Mouse (Mus musculus): ENCODE data around the gene Rhpn2. TPM values are rescaled to one million over a fixed set of nuclear protein-coding genes. Genes with fewer than 3 reads are reported as not detected.

The Rhpn2 gene
- polyA plus RNA-seq (2014; fragmentation: Nextera tagmentation; extraction: Ambion mirVana): 3.0 and 3.6 TPM in 2 replicates

DNA sequence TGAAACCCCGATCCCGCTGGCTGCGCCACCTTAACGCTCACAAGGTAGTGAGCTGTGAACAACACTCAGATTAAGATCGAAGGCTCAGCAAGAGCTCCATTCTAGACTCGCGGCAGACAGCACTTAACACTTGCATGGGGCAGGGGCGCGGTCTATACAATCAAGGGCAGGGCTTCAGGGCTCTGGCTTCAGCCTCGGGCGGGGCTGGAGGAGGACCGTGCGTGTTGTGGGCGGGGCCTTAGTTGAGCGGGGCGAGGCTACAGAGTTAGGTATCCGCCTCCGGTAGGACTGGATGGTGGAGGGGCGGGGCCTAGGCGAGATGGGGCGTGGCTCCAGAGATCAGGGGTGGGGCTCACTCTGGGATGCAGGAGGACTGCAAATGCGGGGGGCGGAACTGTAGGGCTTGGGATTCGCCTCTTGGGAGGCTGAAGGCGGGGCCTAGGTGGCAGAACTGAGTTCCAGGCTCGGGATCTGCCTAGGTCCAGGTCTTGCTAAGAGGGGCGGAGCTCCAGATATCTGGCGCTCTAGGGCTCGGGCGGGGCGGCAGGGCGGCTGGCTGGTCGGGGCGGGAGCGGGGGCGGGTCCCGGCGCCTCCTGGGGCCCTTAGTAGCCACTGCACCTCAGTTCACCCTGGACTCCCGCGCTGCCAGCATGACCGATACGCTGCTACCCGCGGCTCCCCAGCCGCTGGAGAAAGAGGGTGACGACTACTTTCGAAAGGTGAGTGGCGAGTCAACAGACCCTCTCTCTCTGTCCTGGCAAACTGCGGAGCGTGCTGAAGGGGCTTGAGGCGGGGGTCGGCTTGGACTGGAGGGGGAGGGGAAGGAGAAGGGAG lies at the start of gene Rhpn2:
TSS of gene Rhpn2 (plus strand) at position 479 of the 835 bp plus-strand sequence.
- WGBS: under 1% methylated on average over 52 of the region's 52 CpGs
- peak within 1 kb of the TSS; percentile 65 for H3K9ac ChIP-seq

DNA sequence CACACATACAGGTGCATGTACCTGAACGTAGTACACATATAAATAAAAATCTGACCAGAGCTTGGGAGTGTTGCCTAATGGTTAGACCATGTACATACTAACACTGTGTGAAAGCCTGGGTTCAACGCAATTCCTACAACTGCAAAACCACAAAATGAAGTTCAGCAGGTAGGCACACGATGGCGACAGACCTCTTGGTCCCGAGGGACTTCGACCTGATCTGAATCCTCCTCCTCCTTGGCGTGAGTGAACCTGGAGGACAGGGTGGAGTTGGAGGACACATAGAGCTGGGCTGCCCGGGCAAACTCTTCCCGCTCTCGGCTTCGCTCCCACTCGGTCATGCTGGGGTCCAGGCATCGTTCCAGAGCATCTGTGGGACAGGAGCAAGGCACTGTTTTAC lies 40.5 kb upstream of the Rhpn2 start:
- TF ChIP-seq CTCF (IDR thresholded peaks at IDR 0.05; ENCODE audit: low read depth): no peak
- Histone ChIP-seq H3K4me1 (ENCODE audit: insufficient read depth) (no peaks in the 10 kb centered on the region), H3K9ac (no peak overlapping the region), H3K27me3 (ENCODE audit: insufficient read depth, low read length) (no peaks in the 10 kb centered on the region), H3K4me2 (no peak overlapping the region), H3K4me3 (ENCODE audit: low read depth, low read length) (no peak overlapping the region), H3K27ac (ENCODE audit: low read depth) (no peak overlapping the region), H3K9me3 (ENCODE audit: low read depth, low read length) (no peaks in the 10 kb centered on the region), H3K36me3 (ENCODE audit: insufficient read depth) (peaks cover 75% of the 10 kb centered on the region)
- WGBS: 89% methylated on average over 13 of the region's 13 CpGs
- DNase-seq: no peak
- ATAC-seq (ENCODE audit: insufficient read depth): no peak

More for the DNA sequence above, at the start of gene Rhpn2:
- no peaks in the 10 kb centered on the region for H3K36me3 ChIP-seq (ENCODE audit: insufficient read depth)
- DNase-seq (peak; percentile 99), ATAC-seq (ENCODE audit: insufficient read depth) (peak; percentile 99)
- TF ChIP-seq CTCF (IDR thresholded peaks at IDR 0.05; ENCODE audit: low read depth): no peak
- H3K27ac ChIP-seq (ENCODE audit: low read depth): peak within 1 kb of the TSS; percentile 42; the same call in 1 of the 2 replicates
- peaks cover 22% of the 10 kb centered on the region for H3K27me3 ChIP-seq (ENCODE audit: insufficient read depth, low read length)
- no peaks in the 10 kb centered on the region for H3K9me3 ChIP-seq (ENCODE audit: low read depth, low read length)
- peak within 1 kb of the TSS; percentile 96 for H3K4me2 ChIP-seq
- H3K4me1 ChIP-seq (ENCODE audit: insufficient read depth): no peaks in the 10 kb centered on the region
- H3K4me3 ChIP-seq (ENCODE audit: low read depth, low read length): peak within 1 kb of the TSS; percentile 56

DNA sequence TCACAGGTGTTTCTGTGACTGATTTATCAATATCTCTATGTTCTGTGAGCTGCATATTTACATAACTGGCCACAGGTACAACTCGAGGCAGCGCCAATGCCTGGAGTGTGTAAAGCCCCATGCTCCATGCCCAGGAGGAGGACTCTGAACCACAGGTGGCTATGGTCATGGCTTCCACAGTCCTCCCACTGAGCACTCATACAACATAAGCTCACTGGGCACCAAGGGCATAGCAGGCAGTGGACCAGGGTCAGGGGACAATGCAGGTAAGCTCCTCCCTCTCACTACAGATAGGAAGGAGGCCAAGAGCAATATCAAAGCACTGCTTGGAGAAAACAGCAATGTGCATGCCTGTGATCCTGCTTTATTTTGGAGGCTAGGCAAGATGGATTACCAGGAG lies 38.3 kb upstream of the Rhpn2 start:
- H3K4me1 ChIP-seq (ENCODE audit: insufficient read depth): no peaks in the 10 kb centered on the region
- no peak for DNase-seq
- H3K9ac ChIP-seq: no peak overlapping the region
- peaks cover 64% of the 10 kb centered on the region for H3K36me3 ChIP-seq (ENCODE audit: insufficient read depth)
- H3K4me2 ChIP-seq: no peak overlapping the region
- H3K27me3 ChIP-seq (ENCODE audit: insufficient read depth, low read length): no peaks in the 10 kb centered on the region
- no peaks in the 10 kb centered on the region for H3K9me3 ChIP-seq (ENCODE audit: low read depth, low read length)
- ATAC-seq (ENCODE audit: insufficient read depth): no peak
- WGBS: 87% methylated on average over 2 of the region's 2 CpGs
- no peak overlapping the region for H3K4me3 ChIP-seq (ENCODE audit: low read depth, low read length)
- no peak for TF ChIP-seq CTCF (IDR thresholded peaks at IDR 0.05; ENCODE audit: low read depth)
- H3K27ac ChIP-seq (ENCODE audit: low read depth): no peak overlapping the region

DNA sequence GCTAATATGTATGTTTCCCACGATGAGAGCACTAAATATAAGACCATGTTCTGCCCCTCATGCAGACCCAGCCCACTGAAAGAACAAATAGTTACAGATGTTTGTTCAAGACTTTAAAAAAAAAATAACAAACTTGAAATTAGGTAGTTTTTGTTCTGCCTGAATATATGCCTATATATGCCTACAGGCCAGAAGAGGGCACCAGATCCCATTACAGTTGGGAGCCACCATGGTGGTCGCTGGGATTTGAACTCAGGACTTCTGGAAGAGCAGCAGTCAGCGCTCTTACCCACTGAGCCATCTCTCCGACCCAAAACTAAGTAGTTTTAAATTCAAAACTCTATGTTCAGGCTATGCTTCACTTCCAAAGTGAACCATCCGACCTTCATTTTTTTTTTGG lies 36.1 kb upstream of the Rhpn2 start:
- Histone ChIP-seq H3K36me3 (ENCODE audit: insufficient read depth) (peaks cover 63% of the 10 kb centered on the region), H3K4me3 (ENCODE audit: low read depth, low read length) (no peak overlapping the region), H3K4me1 (ENCODE audit: insufficient read depth) (no peaks in the 10 kb centered on the region), H3K9ac (no peak overlapping the region), H3K4me2 (no peak overlapping the region), H3K27me3 (ENCODE audit: insufficient read depth, low read length) (no peaks in the 10 kb centered on the region), H3K9me3 (ENCODE audit: low read depth, low read length) (no peaks in the 10 kb centered on the region), H3K27ac (ENCODE audit: low read depth) (no peak overlapping the region)
- TF ChIP-seq CTCF (IDR thresholded peaks at IDR 0.05; ENCODE audit: low read depth): peak; percentile 29; the same call in 1 of the 2 replicates
- WGBS: 88% methylated on average over 5 of the region's 5 CpGs
- no peak for ATAC-seq (ENCODE audit: insufficient read depth)
- no peak for DNase-seq

DNA sequence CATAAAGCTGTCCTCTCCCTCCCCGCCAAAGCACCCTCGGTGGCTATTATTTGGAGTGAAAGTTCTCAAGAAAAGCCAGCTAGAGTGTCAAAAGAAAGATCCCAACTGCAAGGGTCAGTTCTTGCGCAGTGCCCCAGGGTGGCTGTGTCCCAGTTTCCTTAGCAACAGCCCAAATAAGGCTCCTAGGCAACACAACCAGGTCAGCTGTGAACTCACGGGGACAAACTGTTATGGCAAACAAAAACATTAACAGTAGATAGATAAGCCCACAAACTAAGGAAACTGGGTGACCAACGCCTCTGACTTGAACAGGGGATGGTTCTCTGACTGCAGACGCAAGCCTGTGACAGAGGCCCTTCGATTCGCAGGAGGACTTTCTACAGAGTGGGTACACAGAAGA lies 34.3 kb upstream of the Rhpn2 start:
- 61% methylated on average over 8 of the region's 8 CpGs for WGBS
- H3K36me3 ChIP-seq (ENCODE audit: insufficient read depth): peaks cover 56% of the 10 kb centered on the region

DNA sequence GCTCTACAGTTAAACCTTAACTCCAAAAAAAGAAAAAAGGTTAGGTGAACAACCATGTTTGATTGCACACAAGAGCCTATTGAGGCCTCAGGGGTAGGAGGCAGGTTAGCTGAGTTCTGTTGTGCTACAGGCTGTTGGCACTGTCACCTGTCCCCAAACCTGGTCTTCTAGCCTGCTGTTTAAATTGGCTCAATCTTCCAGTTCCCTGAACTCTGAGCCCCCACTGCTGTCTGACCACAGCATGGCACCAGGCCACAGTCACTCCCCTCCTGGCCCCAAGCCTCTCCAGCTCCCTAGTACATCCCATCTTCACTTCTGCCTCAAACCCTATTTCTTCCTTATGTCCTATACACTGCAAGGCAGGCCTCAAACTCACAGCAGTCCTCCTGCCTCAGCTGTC lies 33.2 kb upstream of the Rhpn2 start:
- Histone ChIP-seq H3K27me3 (ENCODE audit: insufficient read depth, low read length) (no peaks in the 10 kb centered on the region), H3K27ac (ENCODE audit: low read depth) (no peak overlapping the region), H3K9me3 (ENCODE audit: low read depth, low read length) (no peaks in the 10 kb centered on the region), H3K9ac (no peak overlapping the region), H3K4me2 (no peak overlapping the region), H3K4me1 (ENCODE audit: insufficient read depth) (no peaks in the 10 kb centered on the region), H3K4me3 (ENCODE audit: low read depth, low read length) (no peak overlapping the region), H3K36me3 (ENCODE audit: insufficient read depth) (peaks cover 57% of the 10 kb centered on the region)
- TF ChIP-seq CTCF (IDR thresholded peaks at IDR 0.05; ENCODE audit: low read depth): no peak
- DNase-seq (no peak), ATAC-seq (ENCODE audit: insufficient read depth) (no peak)

More for the DNA sequence above, 34.3 kb upstream of the Rhpn2 start:
- no peaks in the 10 kb centered on the region for H3K4me1 ChIP-seq (ENCODE audit: insufficient read depth)
- H3K4me3 ChIP-seq (ENCODE audit: low read depth, low read length): no peak overlapping the region
- DNase-seq: no peak
- no peak for TF ChIP-seq CTCF (IDR thresholded peaks at IDR 0.05; ENCODE audit: low read depth)
- no peak for ATAC-seq (ENCODE audit: insufficient read depth)
- H3K4me2 ChIP-seq: no peak overlapping the region
- no peak overlapping the region for H3K27ac ChIP-seq (ENCODE audit: low read depth)
- no peak overlapping the region for H3K9ac ChIP-seq
- H3K27me3 ChIP-seq (ENCODE audit: insufficient read depth, low read length): no peaks in the 10 kb centered on the region
- no peaks in the 10 kb centered on the region for H3K9me3 ChIP-seq (ENCODE audit: low read depth, low read length)

DNA sequence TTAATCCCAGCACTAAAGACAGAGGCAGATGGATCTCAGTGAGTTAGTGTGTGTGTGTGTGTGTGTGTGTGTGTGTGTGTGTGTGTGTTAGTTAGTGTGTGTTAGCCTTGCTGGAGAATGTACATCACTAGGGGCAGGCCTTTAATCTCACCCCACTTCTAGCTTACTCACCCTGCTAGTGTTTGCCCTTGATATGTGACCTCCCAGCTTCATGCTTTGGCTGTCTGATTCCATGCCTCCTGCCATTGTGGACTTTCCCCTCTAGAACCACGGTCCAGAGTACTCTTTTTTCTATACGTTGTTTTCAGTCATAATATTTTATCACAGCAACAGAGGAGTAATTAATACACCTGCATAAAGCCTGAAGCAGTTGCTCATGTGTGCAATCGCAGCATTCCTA lies 22.8 kb upstream of the Rhpn2 start:
- 88% methylated on average over 3 of the region's 3 CpGs for WGBS
- no peaks in the 10 kb centered on the region for H3K27me3 ChIP-seq (ENCODE audit: insufficient read depth, low read length)
- no peaks in the 10 kb centered on the region for H3K9me3 ChIP-seq (ENCODE audit: low read depth, low read length)
- H3K4me1 ChIP-seq (ENCODE audit: insufficient read depth): no peaks in the 10 kb centered on the region
- no peak overlapping the region for H3K9ac ChIP-seq
- no peak for TF ChIP-seq CTCF (IDR thresholded peaks at IDR 0.05; ENCODE audit: low read depth)
- ATAC-seq (ENCODE audit: insufficient read depth): no peak
- peaks cover 36% of the 10 kb centered on the region for H3K36me3 ChIP-seq (ENCODE audit: insufficient read depth)
- no peak overlapping the region for H3K4me2 ChIP-seq
- no peak overlapping the region for H3K27ac ChIP-seq (ENCODE audit: low read depth)
- H3K4me3 ChIP-seq (ENCODE audit: low read depth, low read length): no peak overlapping the region
- no peak for DNase-seq
